Mouse (Mus musculus) thymus, adult 2 months (tissue): Measurements from ENCODE around the gene Med31.

Experiments
- CTCF ChIP-seq: fragments of 200-500 bp; IDR thresholded peaks from 2 replicates; pipeline ENCODE4 v1.5.1; 2012; ENCODE audit warnings: mild to moderate bottlenecking, control low read depth, low read length, moderate library complexity, borderline replicate concordance; ENCODE audit not compliant: control insufficient read depth, poor library complexity, insufficient read depth; ENCODE audit errors: extremely low read depth
- POLR2A ChIP-seq: fragments of 200-500 bp; IDR thresholded peaks from 2 replicates; pipeline ENCODE4 v1.6.1; 2012; ENCODE audit warnings: mild to moderate bottlenecking, low read length, control low read depth, moderate library complexity; ENCODE audit not compliant: control insufficient read depth, poor library complexity, insufficient read depth; ENCODE audit errors: extremely low read depth

GRCm38 (mm10) chr11:72176553-72176952, 38.8 kb downstream of the Med31 start:
- TF ChIP-seq CTCF: no peak
- no peak for TF ChIP-seq POLR2A
